Mouse (Mus musculus): ENCODE measurements at regions not wholly inside any gene's neighbourhood (a gene's known extent, or its start where the extent isn't known, plus 50 kb on each side); places are given as distances from the start of the nearest gene placed in this dataset.

GRCm38 (mm10) chr8:126877039-126877365 is 68.6 kb downstream of the Tomm20 start:
- H3K9ac ChIP-seq, result no peak overlapping the region
- no peaks in the 10 kb centered on the region for H3K9me3 ChIP-seq
- no peaks in the 10 kb centered on the region for H3K27me3 ChIP-seq
- 81% methylated on average over 9 of the region's 9 CpGs for WGBS
- no peak overlapping the region for H3K4me2 ChIP-seq
- no peak for ATAC-seq (ENCODE audit: insufficient number of reproducible peaks, low FRiP score, low TSS enrichment, low read depth)
- no peak overlapping the region for H3K27ac ChIP-seq
- H3K4me3 ChIP-seq, result no peak overlapping the region
- peaks cover 35% of the 10 kb centered on the region for H3K4me1 ChIP-seq
- no peaks in the 10 kb centered on the region for H3K36me3 ChIP-seq

- peak overlapping the region; percentile 39 for H3K27ac ChIP-seq
- ATAC-seq (ENCODE audit: insufficient number of reproducible peaks, low FRiP score, low TSS enrichment, low read depth), result no peak
- WGBS, result 37% methylated on average over 9 of the region's 9 CpGs
Observed at GRCm38 (mm10) chr8:126876300-126877038, 69.2 kb downstream of the Tomm20 start.

GRCm38 (mm10) chr8:126875491-126876155 is 70.0 kb downstream of the Tomm20 start:
- H3K27ac ChIP-seq, result peak overlapping the region; percentile 39; the same call in 1 of the 2 replicates
- WGBS, result 85% methylated on average over 7 of the region's 7 CpGs

More at GRCm38 (mm10) chr8:126876300-126877038, 69.2 kb downstream of the Tomm20 start:
- Histone ChIP-seq H3K27me3 (no peaks in the 10 kb centered on the region), H3K9me3 (no peaks in the 10 kb centered on the region), H3K9ac (no peak overlapping the region), H3K4me2 (no peak overlapping the region), H3K4me3 (no peak overlapping the region), H3K4me1 (peaks cover 35% of the 10 kb centered on the region), H3K36me3 (no peaks in the 10 kb centered on the region)

GRCm38 (mm10) chr8:126874846-126875245 is 70.8 kb downstream of the Tomm20 start:
- no peaks in the 10 kb centered on the region for H3K9me3 ChIP-seq
- H3K27me3 ChIP-seq, result no peaks in the 10 kb centered on the region
- H3K4me3 ChIP-seq, result no peak overlapping the region
- no peak overlapping the region for H3K4me2 ChIP-seq
- H3K36me3 ChIP-seq, result no peaks in the 10 kb centered on the region
- 91% methylated on average over 1 of the region's 1 CpGs for WGBS
- H3K4me1 ChIP-seq, result peaks cover 35% of the 10 kb centered on the region
- no peak overlapping the region for H3K27ac ChIP-seq
- no peak overlapping the region for H3K9ac ChIP-seq
- no peak for ATAC-seq (ENCODE audit: insufficient number of reproducible peaks, low FRiP score, low TSS enrichment, low read depth)

More at GRCm38 (mm10) chr8:126875491-126876155, 70.0 kb downstream of the Tomm20 start:
- H3K27me3 ChIP-seq, result no peaks in the 10 kb centered on the region
- H3K4me2 ChIP-seq, result no peak overlapping the region
- H3K4me1 ChIP-seq, result peaks cover 35% of the 10 kb centered on the region
- H3K36me3 ChIP-seq, result no peaks in the 10 kb centered on the region
- H3K9ac ChIP-seq, result no peak overlapping the region
- H3K9me3 ChIP-seq, result no peaks in the 10 kb centered on the region
- no peak overlapping the region for H3K4me3 ChIP-seq
- ATAC-seq (ENCODE audit: insufficient number of reproducible peaks, low FRiP score, low TSS enrichment, low read depth), result no peak

GRCm38 (mm10) chr8:126874126-126874730 is 71.4 kb downstream of the Tomm20 start:
- no peak overlapping the region for H3K9ac ChIP-seq
- ATAC-seq (ENCODE audit: insufficient number of reproducible peaks, low FRiP score, low TSS enrichment, low read depth), result no peak

GRCm38 (mm10) chr8:126873306-126873705 is 72.3 kb downstream of the Tomm20 start:
- Histone ChIP-seq H3K9ac (no peak overlapping the region), H3K27me3 (no peaks in the 10 kb centered on the region), H3K36me3 (no peaks in the 10 kb centered on the region), H3K4me1 (peaks cover 35% of the 10 kb centered on the region), H3K4me2 (no peak overlapping the region), H3K4me3 (no peak overlapping the region), H3K9me3 (no peaks in the 10 kb centered on the region), H3K27ac (peak overlapping the region; percentile 4; the same call in 1 of the 2 replicates)
- 50% methylated on average over 7 of the region's 7 CpGs for WGBS
- ATAC-seq (ENCODE audit: insufficient number of reproducible peaks, low FRiP score, low TSS enrichment, low read depth), result no peak

More at GRCm38 (mm10) chr8:126874126-126874730, 71.4 kb downstream of the Tomm20 start:
- no peak overlapping the region for H3K4me3 ChIP-seq
- no peaks in the 10 kb centered on the region for H3K9me3 ChIP-seq
- no peak overlapping the region for H3K4me2 ChIP-seq
- H3K27me3 ChIP-seq, result no peaks in the 10 kb centered on the region
- H3K4me1 ChIP-seq, result peaks cover 35% of the 10 kb centered on the region
- WGBS, result 60% methylated on average over 6 of the region's 6 CpGs
- H3K36me3 ChIP-seq, result no peaks in the 10 kb centered on the region
- H3K27ac ChIP-seq, result peak overlapping the region; percentile 33; the same call in 1 of the 2 replicates

GRCm38 (mm10) chr8:126872574-126872973 is 73.1 kb downstream of the Tomm20 start:
- no peaks in the 10 kb centered on the region for H3K27me3 ChIP-seq

GRCm38 (mm10) chr8:126872133-126872532 is 73.5 kb downstream of the Tomm20 start:
- no peak overlapping the region for H3K27ac ChIP-seq
- WGBS, result 77% methylated on average over 8 of the region's 8 CpGs
- ATAC-seq (ENCODE audit: insufficient number of reproducible peaks, low FRiP score, low TSS enrichment, low read depth), result no peak

More at GRCm38 (mm10) chr8:126872574-126872973, 73.1 kb downstream of the Tomm20 start:
- H3K9me3 ChIP-seq, result no peaks in the 10 kb centered on the region
- no peak overlapping the region for H3K27ac ChIP-seq
- WGBS, result 87% methylated on average over 4 of the region's 4 CpGs
- no peak overlapping the region for H3K4me2 ChIP-seq
- peaks cover 35% of the 10 kb centered on the region for H3K4me1 ChIP-seq
- no peak overlapping the region for H3K4me3 ChIP-seq
- no peak overlapping the region for H3K9ac ChIP-seq
- ATAC-seq (ENCODE audit: insufficient number of reproducible peaks, low FRiP score, low TSS enrichment, low read depth), result no peak
- H3K36me3 ChIP-seq, result no peaks in the 10 kb centered on the region

GRCm38 (mm10) chr8:126869464-126869850 is 76.2 kb downstream of the Tomm20 start:
- Histone ChIP-seq H3K27me3 (no peaks in the 10 kb centered on the region), H3K9ac (no peak overlapping the region), H3K36me3 (no peaks in the 10 kb centered on the region), H3K27ac (no peak overlapping the region), H3K9me3 (no peaks in the 10 kb centered on the region), H3K4me2 (no peak overlapping the region), H3K4me3 (no peak overlapping the region), H3K4me1 (peaks cover 20% of the 10 kb centered on the region)
- no peak for ATAC-seq (ENCODE audit: insufficient number of reproducible peaks, low FRiP score, low TSS enrichment, low read depth)
- WGBS, result 88% methylated on average over 1 of the region's 1 CpGs

More at GRCm38 (mm10) chr8:126872133-126872532, 73.5 kb downstream of the Tomm20 start:
- no peaks in the 10 kb centered on the region for H3K36me3 ChIP-seq
- H3K27me3 ChIP-seq, result no peaks in the 10 kb centered on the region
- no peak overlapping the region for H3K9ac ChIP-seq
- no peak overlapping the region for H3K4me2 ChIP-seq
- peaks cover 35% of the 10 kb centered on the region for H3K4me1 ChIP-seq
- H3K9me3 ChIP-seq, result no peaks in the 10 kb centered on the region
- no peak overlapping the region for H3K4me3 ChIP-seq

- Histone ChIP-seq H3K27me3 (no peaks in the 10 kb centered on the region), H3K4me3 (no peak overlapping the region), H3K4me2 (no peak overlapping the region), H3K36me3 (no peaks in the 10 kb centered on the region), H3K4me1 (peaks cover 15% of the 10 kb centered on the region), H3K27ac (no peak overlapping the region), H3K9me3 (no peaks in the 10 kb centered on the region), H3K9ac (no peak overlapping the region)
- ATAC-seq (ENCODE audit: insufficient number of reproducible peaks, low FRiP score, low TSS enrichment, low read depth), result no peak
- 80% methylated on average over 3 of the region's 3 CpGs for WGBS
Observed at GRCm38 (mm10) chr8:126868831-126869463, 76.7 kb downstream of the Tomm20 start.

GRCm38 (mm10) chr8:126867121-126867988 is 78.3 kb downstream of the Tomm20 start:
- WGBS, result 79% methylated on average over 14 of the region's 14 CpGs
- Histone ChIP-seq H3K4me2 (no peak overlapping the region), H3K9me3 (no peaks in the 10 kb centered on the region), H3K9ac (no peak overlapping the region), H3K36me3 (no peaks in the 10 kb centered on the region), H3K4me1 (no peaks in the 10 kb centered on the region), H3K27ac (no peak overlapping the region), H3K4me3 (no peak overlapping the region), H3K27me3 (no peaks in the 10 kb centered on the region)
- no peak for ATAC-seq (ENCODE audit: insufficient number of reproducible peaks, low FRiP score, low TSS enrichment, low read depth)
